Mouse (Mus musculus) heart, embryonic 14.5 days (tissue): Measurements from ENCODE around the gene Mea1. TPM values are rescaled to one million over a fixed set of nuclear protein-coding genes. Genes with fewer than 3 reads are reported as not detected.

Source experiments
- ATAC-seq: fragments of 200-750 bp; cut with Nextera tagmentation; 2 replicates; pipeline ENCODE4 v1.8.0; 2017; ENCODE audit warnings: low read depth, moderate TSS enrichment; ENCODE audit not compliant: insufficient number of reproducible peaks, insufficient read depth, low FRiP score
- H3K27ac ChIP-seq, 2 experiments: fragments of 200-500 bp in 1 of 2; fragments of 300-500 bp in 1 of 2; sonication (generic) in 1 of 2; replicated peaks in 1 of 2; 2 replicates each; pipeline ENCODE4 v1.5.1; 2012 to 2014; ENCODE audit warnings: low read depth in 2 of 2, low read length in 2 of 2, control low read depth in 1 of 2, mild to moderate bottlenecking in 1 of 2, mixed read lengths in 1 of 2; ENCODE audit not compliant: control insufficient read depth in 1 of 2, insufficient read depth in 1 of 2
- H3K27me3 ChIP-seq: fragments of 300-500 bp; sonication (generic); 2 replicates; pipeline ENCODE4 v1.6.1; 2014; ENCODE audit warnings: mild to moderate bottlenecking, low read length, control low read depth; ENCODE audit not compliant: control insufficient read depth, insufficient read depth
- H3K36me3 ChIP-seq: fragments of 300-500 bp; sonication (generic); 2 replicates; pipeline ENCODE4 v1.6.1; 2014; ENCODE audit warnings: mild to moderate bottlenecking, control low read depth, low read length, mixed read lengths; ENCODE audit not compliant: control insufficient read depth, insufficient read depth
- H3K4me1 ChIP-seq, 2 experiments: fragments of 200-500 bp in 1 of 2; fragments of 300-500 bp in 1 of 2; sonication (generic) in 1 of 2; 2 replicates each; pipeline ENCODE4 v1.6.1; 2012 to 2014; ENCODE audit warnings: low read length in 2 of 2, control low read depth in 1 of 2, mixed read lengths in 1 of 2; ENCODE audit not compliant: control insufficient read depth in 2 of 2, insufficient read depth in 2 of 2
- H3K4me2 ChIP-seq: fragments of 300-500 bp; sonication (generic); 2 replicates; pipeline ENCODE4 v1.6.1; 2014; ENCODE audit warnings: mild to moderate bottlenecking, low read length
- H3K4me3 ChIP-seq, 2 experiments: fragments of 200-500 bp in 1 of 2; fragments of 300-500 bp in 1 of 2; sonication (generic) in 1 of 2; 2 replicates each; pipeline ENCODE4 v1.5.1; 2012 to 2014; ENCODE audit warnings: low read length in 2 of 2, mild to moderate bottlenecking in 2 of 2, control low read depth in 1 of 2, low read depth in 1 of 2, moderate library complexity in 1 of 2; ENCODE audit not compliant: control insufficient read depth in 1 of 2, insufficient read depth in 1 of 2
- H3K9ac ChIP-seq: fragments of 300-500 bp; sonication (generic); 2 replicates; pipeline ENCODE4 v1.6.1; 2014; ENCODE audit warnings: mild to moderate bottlenecking, low read length
- H3K9me3 ChIP-seq: fragments of 300-500 bp; sonication (generic); 2 replicates; pipeline ENCODE4 v1.6.1; 2016; ENCODE audit warnings: low read length, control low read depth; ENCODE audit not compliant: control insufficient read depth
- WGBS: fragments of 180-500 bp; shearing (Covaris S2); extraction: QIAGEN DNeasy Blood & Tissue Kit; methylation state at CpG from one replicate; pipeline ENCODE4 v1.1.7; 2014; 5-methylcytosine and 5-hydroxymethylcytosine counted together
- polyA plus RNA-seq: library from polyadenylated mRNA; unstranded; fragments of >200 nt; fragmentation: Nextera tagmentation; extraction: Ambion mirVana; gene quantifications from 2 replicates; pipeline ENCODE4 v1.2.1, GENCODE M21; 2014

Mea1 gene
- polyA plus RNA-seq, 1 experiment from 2014 or later, result 129 TPM

DNA sequence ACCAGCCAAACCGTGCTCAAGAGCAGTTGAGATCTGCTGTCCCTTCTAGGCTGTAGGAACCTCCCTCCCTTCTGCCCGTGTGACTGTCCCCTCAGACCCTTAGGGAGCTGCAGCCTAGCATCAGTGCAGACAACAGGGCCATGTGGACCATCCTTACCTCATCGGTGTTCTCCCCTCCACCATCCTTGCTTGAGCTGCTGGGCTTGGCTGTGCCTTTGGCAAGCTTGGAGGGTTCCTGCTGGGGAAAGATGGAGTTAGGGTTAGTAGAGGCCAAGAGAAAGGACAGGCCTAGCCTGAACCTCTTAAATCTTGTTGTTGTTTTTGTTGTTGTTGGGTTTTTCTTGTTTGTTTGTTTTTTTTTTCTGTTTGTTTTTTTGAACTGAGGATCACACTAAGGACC, 21.3 kb downstream of the Mea1 start:
- Histone ChIP-seq H3K4me1 (peaks cover 10 to 17% of the 10 kb centered on the region in 2 experiments), H3K9me3 (no peaks in the 10 kb centered on the region), H3K4me3 (no peak overlapping the region), H3K4me2 (no peak overlapping the region), H3K27ac (no peak overlapping the region), H3K27me3 (no peaks in the 10 kb centered on the region), H3K9ac (no peak overlapping the region), H3K36me3 (peaks cover 23% of the 10 kb centered on the region)
- WGBS, result 93% methylated on average over 3 of the region's 3 CpGs
- no peak for ATAC-seq

DNA sequence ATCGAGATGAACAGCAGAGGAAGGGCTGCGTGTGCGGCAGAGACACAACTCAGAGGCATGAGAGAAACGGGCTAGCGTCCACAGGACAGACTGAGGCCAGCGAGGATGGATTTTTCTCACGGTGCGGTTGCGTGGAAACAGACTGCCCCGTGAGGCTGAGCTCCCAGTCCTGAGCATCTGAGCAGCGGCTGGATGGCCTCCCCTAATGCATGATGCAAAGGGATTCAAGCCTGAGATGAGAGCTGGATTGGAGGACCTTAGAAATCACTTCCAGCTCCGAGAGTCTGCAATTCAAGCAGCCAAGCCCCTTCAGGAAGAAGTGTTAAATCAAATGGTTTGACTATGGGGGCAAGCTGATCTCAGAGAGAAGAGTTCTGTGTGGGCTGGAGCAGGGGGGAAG, 22.9 kb downstream of the Mea1 start:
- Histone ChIP-seq H3K4me1 (peaks cover 10 to 22% of the 10 kb centered on the region in 2 experiments), H3K27ac (no peak overlapping the region), H3K9me3 (no peaks in the 10 kb centered on the region), H3K9ac (no peak overlapping the region), H3K4me3 (no peak overlapping the region), H3K36me3 (peaks cover 23% of the 10 kb centered on the region), H3K4me2 (no peak overlapping the region), H3K27me3 (no peaks in the 10 kb centered on the region)
- ATAC-seq, result no peak
- 80% methylated on average over 12 of the region's 12 CpGs for WGBS

DNA sequence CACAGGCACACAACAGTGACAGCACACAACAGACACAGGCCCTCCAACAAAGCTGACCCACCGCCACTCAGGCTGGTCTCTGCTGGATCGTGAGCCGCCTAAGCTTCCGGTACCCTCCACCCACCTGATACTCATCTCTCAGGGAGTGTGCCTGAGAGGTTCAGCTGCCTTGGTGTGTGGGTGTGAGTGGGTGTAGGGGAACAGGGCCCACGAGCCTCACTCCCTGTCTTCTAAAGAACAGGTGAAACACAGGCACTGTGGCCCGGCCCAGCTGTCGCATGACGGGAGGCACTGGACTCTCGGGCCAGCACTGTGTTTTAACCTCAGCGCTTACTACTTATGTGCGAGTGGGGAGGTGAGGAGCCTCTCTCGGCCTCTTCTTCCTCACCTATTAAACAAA, 23.5 kb downstream of the Mea1 start:
- Histone ChIP-seq H3K9me3 (no peaks in the 10 kb centered on the region), H3K4me3 (no peak overlapping the region), H3K4me1 (peaks cover 10 to 22% of the 10 kb centered on the region in 2 experiments), H3K27me3 (no peaks in the 10 kb centered on the region), H3K4me2 (no peak overlapping the region), H3K27ac (no peak overlapping the region), H3K36me3 (peaks cover 23% of the 10 kb centered on the region), H3K9ac (no peak overlapping the region)
- 80% methylated on average over 12 of the region's 12 CpGs for WGBS
- ATAC-seq, result no peak

DNA sequence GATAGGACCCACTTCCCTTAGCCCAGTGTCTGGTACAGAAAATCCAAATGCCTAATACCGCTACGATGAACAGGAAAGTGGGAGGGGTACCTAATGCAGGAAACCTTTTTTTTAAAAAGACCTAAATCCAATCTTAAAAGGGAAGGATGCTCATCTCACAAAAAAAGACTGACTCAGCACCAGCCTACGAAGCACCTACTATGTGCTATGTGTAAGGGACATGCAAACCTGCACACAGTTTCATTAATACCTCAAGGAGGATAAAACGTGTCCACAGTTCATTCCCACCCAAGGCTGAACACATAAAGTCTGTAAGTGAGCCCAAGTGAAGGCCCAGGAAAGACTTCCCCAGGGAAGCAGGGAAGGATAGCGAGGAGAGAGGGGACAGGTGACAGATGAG, 23.9 kb downstream of the Mea1 start:
- no peaks in the 10 kb centered on the region for H3K27me3 ChIP-seq
- H3K4me3 ChIP-seq, result no peak overlapping the region
- 86% methylated on average over 5 of the region's 5 CpGs for WGBS
- no peak for ATAC-seq
- peaks cover 10 to 22% of the 10 kb centered on the region in 2 experiments for H3K4me1 ChIP-seq
- no peak overlapping the region for H3K27ac ChIP-seq
- H3K36me3 ChIP-seq, result peaks cover 23% of the 10 kb centered on the region
- H3K9ac ChIP-seq, result peak overlapping the region; percentile 90; the same call in 1 of the 2 replicates
- H3K9me3 ChIP-seq, result no peaks in the 10 kb centered on the region
- no peak overlapping the region for H3K4me2 ChIP-seq

GRCm38 (mm10) chr17:46703971-46704886, 25.6 kb downstream of the Mea1 start:
- Histone ChIP-seq H3K36me3 (peaks cover 10% of the 10 kb centered on the region), H3K4me2 (peak overlapping the region; percentile 66), H3K9me3 (no peaks in the 10 kb centered on the region), H3K27me3 (no peaks in the 10 kb centered on the region), H3K4me3 (peak overlapping the region; percentile 78 to 92), H3K27ac (peak overlapping the region; percentile 83 to 84), H3K4me1 (peaks cover 10 to 22% of the 10 kb centered on the region in 2 experiments), H3K9ac (peak overlapping the region; percentile 90)
- ATAC-seq, result peak; percentile 73
- WGBS, result 3% methylated on average over 33 of the region's 41 CpGs

GRCm38 (mm10) chr17:46704887-46705835, 26.6 kb downstream of the Mea1 start, which contains the start of gene Ppp2r5d:
Gene Ppp2r5d, minus strand, starts transcription at chr17:46705111.
- Histone ChIP-seq H3K4me1 (peaks cover 10 to 22% of the 10 kb centered on the region in 2 experiments), H3K27ac (peak within 1 kb of the TSS; percentile 89 to 92), H3K27me3 (no peaks in the 10 kb centered on the region), H3K36me3 (peaks cover under 1% of the 10 kb centered on the region; the same call in 1 of the 2 replicates), H3K4me3 (peak within 1 kb of the TSS; percentile 78 to 92), H3K9ac (peak within 1 kb of the TSS; percentile 90), H3K4me2 (peak within 1 kb of the TSS; percentile 77), H3K9me3 (no peaks in the 10 kb centered on the region)
- WGBS, result under 1% methylated on average over 48 of the region's 48 CpGs
- peak; percentile 93 for ATAC-seq

GRCm38 (mm10) chr17:46706375-46707089, 27.9 kb downstream of the Mea1 start:
- Histone ChIP-seq H3K4me3 (no peak overlapping the region), H3K9ac (no peak overlapping the region), H3K36me3 (no peaks in the 10 kb centered on the region), H3K9me3 (no peaks in the 10 kb centered on the region), H3K4me1 (peaks cover 10 to 22% of the 10 kb centered on the region in 2 experiments), H3K4me2 (no peak overlapping the region), H3K27ac (no peak overlapping the region), H3K27me3 (no peaks in the 10 kb centered on the region)
- no peak for ATAC-seq
- 76% methylated on average over 14 of the region's 14 CpGs for WGBS
